Mouse (Mus musculus) heart, adult 18-20 months (tissue): ENCODE results near the gene Skint1. TPM values are rescaled to one million over a fixed set of nuclear protein-coding genes. Genes with fewer than 3 reads are reported as not detected.
"Not testable (repeated sequence)": the region's sequence is repeated elsewhere in the genome, so short reads cannot be mapped to it uniquely, and the experiment has no call there.

Experiments used
- DNase-seq, 2 experiments: peaks; one replicate each; pipeline ENCODE4 v3.0.0; 2021 to 2022; ENCODE audit warnings: mixed read lengths in 1 of 2
- long read RNA-seq, 2 experiments: library from polyadenylated mRNA; stranded (forward); transcript quantifications; one replicate each; pipeline ENCODE4 v2.0.0; 2021
- total RNA-seq, 2 experiments: library from RNA; stranded (reverse); gene quantifications; 2 replicates each; pipeline ENCODE4 v1.2.3; 2021

Skint1 gene
- not detected for total RNA-seq
- long read RNA-seq, experiment 1 = 0 reads
- long read RNA-seq, experiment 2 = 0 reads

DNA sequence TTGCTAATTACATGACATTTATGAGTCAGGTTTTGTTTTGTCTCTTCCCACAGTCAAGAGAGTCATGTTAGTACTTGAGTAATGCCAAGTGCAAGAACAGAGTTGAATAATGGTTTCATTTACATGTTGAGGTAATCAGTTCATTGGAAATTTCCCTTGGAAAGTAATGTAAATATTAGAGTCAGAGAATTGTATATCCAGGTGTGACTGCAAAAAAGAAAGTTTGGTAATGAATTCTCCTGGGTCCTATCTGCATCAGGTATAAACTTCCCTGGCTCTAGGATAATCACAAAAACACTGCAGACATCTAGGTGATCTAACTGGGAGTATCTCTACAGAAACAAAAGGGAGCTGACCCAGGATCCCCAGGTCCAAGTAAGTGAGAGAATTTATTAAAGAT, at the start of gene Skint1:
Skint1 (plus strand) TSS at position 301 of the 400 bp plus-strand sequence.
- no peak for DNase-seq

DNA sequence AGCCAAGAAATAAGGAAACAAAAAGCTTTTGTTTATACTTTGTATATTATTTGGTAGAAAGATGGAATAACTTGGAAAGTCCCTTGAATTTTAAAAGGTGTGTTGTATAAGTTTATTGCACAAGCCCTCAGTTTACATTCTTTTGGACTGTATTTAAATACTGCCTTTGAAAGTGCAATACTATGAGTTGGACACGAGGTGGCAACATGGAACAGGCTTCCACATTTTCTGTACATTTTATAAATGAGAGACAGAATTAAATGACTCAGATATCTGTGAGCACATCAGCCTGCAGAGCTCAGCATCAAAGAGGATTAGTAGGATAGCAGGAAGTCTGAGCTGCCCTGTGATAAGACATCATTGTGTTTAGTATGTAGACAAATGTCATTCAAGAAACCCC, 44.8 kb upstream of the Skint1 start:
- no peak for DNase-seq

DNA sequence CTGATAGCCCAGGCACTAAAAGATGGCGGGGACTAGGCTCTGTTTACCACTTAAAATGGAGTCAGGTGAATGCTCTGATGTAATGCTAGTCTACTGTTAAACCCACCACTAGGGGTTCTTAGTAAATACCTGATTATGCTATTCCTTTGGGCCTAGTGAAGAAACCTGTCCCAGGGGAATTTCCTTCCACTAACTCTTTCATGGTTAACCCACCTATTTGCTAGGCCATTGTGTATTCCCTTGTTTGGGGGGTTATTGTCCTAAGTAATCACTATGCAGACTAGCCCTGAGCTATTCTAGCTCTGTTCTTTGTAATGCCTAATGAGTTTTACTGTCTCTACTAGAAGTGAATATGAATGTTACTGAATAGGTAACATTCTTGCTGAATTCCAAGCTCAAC, 42.8 kb upstream of the Skint1 start:
- DNase-seq = not testable (repeated sequence)

DNA sequence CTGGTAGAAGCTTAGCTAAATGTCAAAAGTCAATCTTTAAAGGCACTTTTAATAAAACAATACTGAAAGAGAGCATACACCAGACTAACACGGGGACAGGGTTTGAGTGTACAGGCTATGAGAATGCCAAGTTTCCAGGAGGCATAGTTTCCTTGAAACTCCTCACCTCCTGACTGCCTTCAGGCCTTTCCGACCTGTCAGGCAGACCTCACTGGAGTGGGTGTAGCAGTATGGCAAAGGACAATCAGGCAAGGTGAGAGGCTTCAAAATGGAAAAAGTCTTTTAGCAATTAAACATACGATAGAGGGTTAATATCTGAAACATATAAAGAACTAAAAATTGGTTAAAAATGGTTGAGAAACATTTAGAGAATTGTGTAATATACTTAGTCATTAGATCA, 42.4 kb upstream of the Skint1 start:
- DNase-seq = no peak

DNA sequence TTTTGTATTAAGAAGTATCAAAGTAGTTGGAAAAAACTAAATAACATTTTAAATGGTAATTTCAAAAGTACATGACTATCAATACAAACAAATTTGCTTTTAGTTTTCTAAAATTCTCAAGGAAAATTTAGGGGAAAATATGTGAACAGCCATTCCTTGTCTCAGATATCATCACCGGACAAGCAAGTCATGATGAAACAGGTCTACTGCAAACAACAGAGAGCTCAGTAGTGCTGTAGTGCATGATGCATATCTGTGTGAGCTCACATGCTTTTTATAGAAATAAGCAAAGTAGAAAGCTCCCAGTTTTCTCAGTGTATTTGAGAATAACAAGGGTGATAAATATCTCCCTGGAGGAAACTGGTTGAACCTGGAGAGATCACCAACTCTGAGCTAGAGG, 33.4 kb upstream of the Skint1 start, which contains the start of gene Skint7:
Skint7 (plus strand) TSS at position 301 of the 400 bp plus-strand sequence.
- no peak for DNase-seq

DNA sequence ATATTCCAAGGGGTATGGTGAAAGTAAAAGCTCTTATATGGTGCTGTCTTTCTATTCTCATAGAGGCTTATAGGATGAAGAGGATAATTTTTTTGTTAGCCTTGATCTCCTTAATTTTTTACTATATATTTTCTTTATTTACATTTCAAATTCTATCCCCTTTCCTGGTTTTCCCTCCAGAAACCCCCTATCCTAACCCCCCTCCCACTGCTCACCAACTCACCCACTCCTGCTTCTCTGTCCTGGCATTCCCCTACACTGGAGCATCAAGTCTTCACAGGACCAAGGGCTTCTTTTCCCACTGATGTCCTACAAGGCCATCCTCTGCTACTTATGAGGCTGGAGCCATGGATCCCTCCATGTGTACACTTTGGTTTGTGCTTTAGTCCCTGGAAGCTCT, 65.6 kb downstream of the Skint1 start, which contains the start of gene Skint4:
Skint4 (plus strand) TSS at position 301 of the 400 bp plus-strand sequence.
- no peak for DNase-seq

Other genes starting within 250 kb of the Skint1 start
- gene Slc5a9, start 103.4 kb upstream of the Skint1 start, total RNA-seq = not detected
- gene Skint8, start 86.9 kb upstream of the Skint1 start, total RNA-seq = not detected
- not detected for gene Skint7, start 33.3 kb upstream of the Skint1 start, total RNA-seq
- not detected for gene Skint4, start 65.7 kb downstream of the Skint1 start, total RNA-seq
- gene Skint3, start 226.0 kb downstream of the Skint1 start, total RNA-seq = not detected